Mouse (Mus musculus) liver, adult 2 months (tissue): ENCODE measurements at regions not wholly inside any gene's neighbourhood (a gene's known extent, or its start where the extent isn't known, plus 50 kb on each side); places are given as distances from the start of the nearest gene placed in this dataset.

Experiments used
- CTCF ChIP-seq: fragments of 200-500 bp; IDR thresholded peaks from 2 replicates; pipeline ENCODE4 v1.5.1; 2011; ENCODE audit warnings: low read depth, low read length, control low read depth
- POLR2A ChIP-seq: fragments of 200-500 bp; IDR thresholded peaks from 2 replicates; pipeline ENCODE4 v1.6.1; 2011; ENCODE audit warnings: low read length, control low read depth; ENCODE audit not compliant: insufficient read depth; ENCODE audit errors: extremely low read depth

GRCm38 (mm10) chr8:126763600-126763999 lies 169.8 kb upstream of the Irf2bp2 start:
- TF ChIP-seq POLR2A (no peak), CTCF (no peak)
